Mouse (Mus musculus) liver, embryonic 13.5 days (tissue): ENCODE measurements around the gene Kif23. TPM values are rescaled to one million over a fixed set of nuclear protein-coding genes. Genes with fewer than 3 reads are reported as not detected.

Experiments
- ATAC-seq: fragments of 200-750 bp; cut with Nextera tagmentation; 2 replicates; pipeline ENCODE4 v1.8.0; 2017; ENCODE audit warnings: low read depth, mild to moderate bottlenecking, moderate number of reproducible peaks, moderate library complexity
- DNase-seq: peaks from one replicate; pipeline ENCODE4 v3.0.0; 2022
- H3K27ac ChIP-seq: fragments of 300-500 bp; sonication (generic); 2 replicates; pipeline ENCODE4 v1.5.1; 2015; ENCODE audit warnings: moderate library complexity, mild to moderate bottlenecking, inconsistent platforms
- H3K27me3 ChIP-seq: fragments of 300-500 bp; sonication (generic); 2 replicates; pipeline ENCODE4 v1.6.1; 2015; ENCODE audit warnings: mild to moderate bottlenecking, inconsistent platforms
- H3K36me3 ChIP-seq: fragments of 300-500 bp; sonication (generic); 2 replicates; pipeline ENCODE4 v1.6.1; 2015; ENCODE audit warnings: mild to moderate bottlenecking, inconsistent platforms
- H3K4me1 ChIP-seq: fragments of 300-500 bp; sonication (generic); replicated peaks from 2 replicates; pipeline ENCODE4 v1.6.1; 2015; ENCODE audit warnings: inconsistent platforms
- H3K4me2 ChIP-seq: fragments of 300-500 bp; sonication (generic); 2 replicates; pipeline ENCODE4 v1.6.1; 2015; ENCODE audit warnings: inconsistent platforms, mild to moderate bottlenecking, moderate library complexity
- H3K4me3 ChIP-seq: fragments of 300-500 bp; sonication (generic); replicated peaks from 2 replicates; pipeline ENCODE4 v1.5.1; 2015; ENCODE audit warnings: mild to moderate bottlenecking, inconsistent platforms
- H3K9ac ChIP-seq: fragments of 300-500 bp; sonication (generic); 2 replicates; pipeline ENCODE4 v1.6.1; 2015; ENCODE audit warnings: mild to moderate bottlenecking, inconsistent platforms
- H3K9me3 ChIP-seq: fragments of 300-500 bp; sonication (generic); replicated peaks from 2 replicates; pipeline ENCODE4 v1.6.1; 2016; ENCODE audit warnings: inconsistent platforms
- WGBS: fragments of 180-500 bp; shearing (Covaris S2); methylation state at CpG from one replicate; pipeline ENCODE4 v1.1.7; 2015; ENCODE audit not compliant: insufficient replicate concordance; 5-methylcytosine and 5-hydroxymethylcytosine counted together
- polyA plus RNA-seq: library from polyadenylated mRNA; unstranded; fragments of >200 nt; fragmentation: Nextera tagmentation; extraction: Ambion mirVana; gene quantifications from 2 replicates; pipeline ENCODE4 v1.2.1, GENCODE M21; 2015

The Kif23 gene
- polyA plus RNA-seq, 1 experiment from 2014 or later = 69.3 TPM

DNA sequence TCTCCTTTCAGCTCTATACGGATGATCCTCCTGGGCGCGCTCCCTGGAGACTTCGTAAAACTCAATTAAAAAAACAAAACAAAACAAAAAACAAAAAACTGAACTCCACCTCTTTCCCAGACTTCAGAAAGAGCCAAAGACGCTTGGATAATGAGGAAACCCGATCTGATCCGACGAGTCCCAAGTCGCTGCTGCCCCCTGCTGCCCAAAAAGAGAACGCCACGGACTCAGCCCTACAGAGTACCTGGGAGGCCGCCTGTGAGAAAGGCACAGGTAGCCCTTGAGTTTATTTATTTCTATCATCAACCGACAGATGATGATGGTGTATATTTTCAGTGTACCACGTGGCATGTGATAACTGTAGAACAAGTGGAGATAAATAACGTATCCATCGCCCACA lies 46.8 kb downstream of the Kif23 start:
- H3K4me3 ChIP-seq = no peak overlapping the region
- 8% methylated on average over 16 of the region's 16 CpGs for WGBS
- ATAC-seq = no peak
- no peaks in the 10 kb centered on the region for H3K36me3 ChIP-seq
- H3K9me3 ChIP-seq = no peaks in the 10 kb centered on the region
- no peak overlapping the region for H3K9ac ChIP-seq
- H3K27me3 ChIP-seq = peaks cover 41% of the 10 kb centered on the region
- peak; percentile 36 for DNase-seq
- no peaks in the 10 kb centered on the region for H3K4me1 ChIP-seq
- H3K4me2 ChIP-seq = no peak overlapping the region
- H3K27ac ChIP-seq = no peak overlapping the region

DNA sequence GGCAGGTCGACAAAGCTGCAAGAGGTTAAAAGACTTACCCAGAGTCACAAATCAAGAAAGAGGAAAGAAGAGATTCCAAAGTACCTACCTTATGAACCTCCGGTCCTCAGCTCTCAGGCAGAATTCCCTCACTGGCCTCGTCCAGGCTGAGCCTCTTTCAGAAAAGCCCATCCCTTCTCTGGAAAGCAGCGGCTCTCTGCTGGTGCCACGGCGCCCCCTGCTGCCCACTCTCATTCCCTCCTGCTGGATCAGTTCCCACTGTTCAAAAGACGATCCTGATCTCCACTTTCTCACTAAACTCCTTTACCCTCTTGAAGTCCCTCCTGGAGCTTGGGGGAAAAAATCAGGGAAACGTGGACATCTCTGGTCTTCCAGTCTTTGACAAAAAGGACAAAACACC lies 48.2 kb downstream of the Kif23 start:
- Histone ChIP-seq H3K4me3 (no peak overlapping the region), H3K9ac (no peak overlapping the region), H3K27me3 (peaks cover 41% of the 10 kb centered on the region), H3K27ac (no peak overlapping the region), H3K4me1 (no peaks in the 10 kb centered on the region), H3K36me3 (no peaks in the 10 kb centered on the region), H3K9me3 (no peaks in the 10 kb centered on the region), H3K4me2 (no peak overlapping the region)
- DNase-seq (peak; percentile 48), ATAC-seq (no peak)
- WGBS = 0% methylated on average over 7 of the region's 8 CpGs

DNA sequence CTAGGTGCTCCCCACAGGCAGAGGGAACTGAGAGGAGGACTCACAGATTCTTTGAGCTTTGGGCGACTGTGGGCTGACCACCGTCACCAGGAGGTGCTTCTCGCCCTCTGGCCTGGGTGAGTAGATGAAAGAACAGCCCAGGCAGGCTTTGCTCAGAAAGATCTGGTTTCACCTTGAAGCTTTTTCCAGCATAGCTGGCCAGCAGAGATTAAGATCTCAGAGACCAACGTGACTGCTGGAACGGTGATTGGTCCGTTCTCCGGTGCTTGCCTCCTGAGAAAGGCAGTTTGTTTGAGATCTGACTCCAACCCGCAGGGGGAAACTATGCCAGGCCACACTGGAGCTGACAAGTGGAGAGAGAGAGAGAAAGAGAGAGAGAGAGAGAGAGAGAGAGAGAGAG lies 51.6 kb downstream of the Kif23 start:
- Histone ChIP-seq H3K4me1 (no peaks in the 10 kb centered on the region), H3K4me2 (no peak overlapping the region), H3K36me3 (no peaks in the 10 kb centered on the region), H3K4me3 (no peak overlapping the region), H3K9me3 (no peaks in the 10 kb centered on the region), H3K27ac (no peak overlapping the region), H3K27me3 (peaks cover 16% of the 10 kb centered on the region), H3K9ac (no peak overlapping the region)
- ATAC-seq = no peak
- no peak for DNase-seq
- WGBS = 54% methylated on average over 8 of the region's 8 CpGs

DNA sequence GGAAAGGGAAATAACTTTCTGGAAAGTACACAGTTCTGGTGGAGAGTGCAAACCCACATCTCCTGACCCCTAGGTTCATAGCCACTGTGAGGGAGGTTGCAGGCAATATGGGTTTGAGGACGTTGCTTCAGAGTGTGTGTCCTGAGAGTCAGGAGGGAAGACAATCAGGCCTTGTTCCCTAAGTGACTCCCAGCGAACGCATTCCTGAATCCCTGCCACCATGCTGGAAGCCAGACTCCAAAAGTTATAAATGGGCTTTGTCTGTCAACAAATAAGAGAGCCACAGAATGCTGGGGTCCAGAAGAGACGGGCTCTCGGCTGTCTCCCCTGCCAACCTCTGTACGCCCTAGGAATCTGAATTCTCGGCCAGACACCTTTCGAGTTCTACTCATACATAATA lies 56.7 kb downstream of the Kif23 start:
- H3K4me1 ChIP-seq = no peaks in the 10 kb centered on the region
- 55% methylated on average over 8 of the region's 8 CpGs for WGBS
- no peaks in the 10 kb centered on the region for H3K36me3 ChIP-seq
- ATAC-seq = no peak
- H3K9ac ChIP-seq = no peak overlapping the region
- H3K9me3 ChIP-seq = no peaks in the 10 kb centered on the region
- H3K4me3 ChIP-seq = no peak overlapping the region
- DNase-seq = no peak
- H3K4me2 ChIP-seq = no peak overlapping the region
- H3K27me3 ChIP-seq = 0 out of 2 replicates have a peak, but pooled peaks cover under 1% of the 10 kb centered on the region
- no peak overlapping the region for H3K27ac ChIP-seq

DNA sequence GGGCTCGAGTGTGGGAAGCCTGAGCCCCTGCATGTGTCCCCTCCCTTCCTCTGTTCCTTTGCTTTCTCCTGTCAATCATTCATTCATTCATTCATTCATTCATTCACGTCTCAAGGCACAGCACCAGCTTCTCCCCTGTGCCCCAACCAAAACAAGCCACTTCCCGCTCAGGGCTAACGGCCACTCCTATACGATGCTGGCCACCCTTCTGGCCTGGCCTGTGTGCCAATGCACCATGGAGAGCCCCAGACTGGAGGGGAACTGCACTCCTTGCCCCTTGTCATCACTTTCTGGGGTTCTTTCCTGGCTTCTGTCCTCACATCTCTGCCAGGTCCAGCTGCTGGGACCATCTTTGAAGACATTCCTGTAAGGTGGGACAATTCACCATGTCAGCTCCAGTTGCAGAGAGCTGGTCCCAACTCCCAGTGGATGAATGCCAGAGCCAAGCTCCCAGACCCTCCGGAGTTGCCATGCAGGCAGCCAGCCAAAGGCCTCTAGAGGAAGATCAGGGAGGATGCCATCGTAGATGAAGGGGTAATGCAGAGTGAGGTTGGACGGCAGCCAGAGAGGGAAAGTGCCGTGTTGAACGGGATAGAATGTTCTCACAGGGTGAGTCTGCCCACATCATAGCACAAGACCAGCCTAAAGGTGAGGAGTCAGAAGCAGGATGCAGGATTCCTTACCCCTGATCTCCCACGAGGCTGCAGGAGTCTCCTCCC lies 58.8 kb downstream of the Kif23 start:
- Histone ChIP-seq H3K4me2 (no peak overlapping the region), H3K27ac (no peak overlapping the region), H3K4me1 (no peaks in the 10 kb centered on the region), H3K4me3 (no peak overlapping the region), H3K36me3 (no peaks in the 10 kb centered on the region), H3K9ac (no peak overlapping the region), H3K9me3 (no peaks in the 10 kb centered on the region), H3K27me3 (no peaks in the 10 kb centered on the region)
- ATAC-seq (no peak), DNase-seq (no peak)
- WGBS = 61% methylated on average over 11 of the region's 11 CpGs

DNA sequence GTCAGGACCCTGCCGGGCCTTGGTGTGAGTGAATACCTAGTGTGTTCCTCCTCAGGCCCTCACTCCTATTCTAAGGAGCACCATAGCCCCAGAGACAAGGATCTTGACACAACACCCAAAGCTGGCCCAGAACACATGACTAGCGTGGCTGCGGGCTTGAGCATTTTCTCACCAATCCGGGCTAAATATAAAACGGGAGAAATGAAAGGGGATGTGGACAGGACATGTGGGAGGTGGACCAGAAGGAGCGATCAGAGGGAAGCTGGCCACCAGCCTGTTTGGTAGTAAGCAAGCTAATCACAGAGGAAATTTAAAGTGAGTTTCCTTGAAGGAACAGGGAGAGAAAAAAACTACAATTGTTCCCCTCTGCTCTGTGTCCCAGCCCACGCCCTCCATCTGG lies 60.6 kb downstream of the Kif23 start:
- ATAC-seq (no peak), DNase-seq (no peak)
- no peaks in the 10 kb centered on the region for H3K36me3 ChIP-seq
- no peaks in the 10 kb centered on the region for H3K27me3 ChIP-seq
- H3K4me3 ChIP-seq = no peak overlapping the region
- no peaks in the 10 kb centered on the region for H3K4me1 ChIP-seq
- no peak overlapping the region for H3K9ac ChIP-seq
- WGBS = 70% methylated on average over 7 of the region's 7 CpGs
- H3K27ac ChIP-seq = no peak overlapping the region
- H3K4me2 ChIP-seq = no peak overlapping the region
- H3K9me3 ChIP-seq = no peaks in the 10 kb centered on the region

DNA sequence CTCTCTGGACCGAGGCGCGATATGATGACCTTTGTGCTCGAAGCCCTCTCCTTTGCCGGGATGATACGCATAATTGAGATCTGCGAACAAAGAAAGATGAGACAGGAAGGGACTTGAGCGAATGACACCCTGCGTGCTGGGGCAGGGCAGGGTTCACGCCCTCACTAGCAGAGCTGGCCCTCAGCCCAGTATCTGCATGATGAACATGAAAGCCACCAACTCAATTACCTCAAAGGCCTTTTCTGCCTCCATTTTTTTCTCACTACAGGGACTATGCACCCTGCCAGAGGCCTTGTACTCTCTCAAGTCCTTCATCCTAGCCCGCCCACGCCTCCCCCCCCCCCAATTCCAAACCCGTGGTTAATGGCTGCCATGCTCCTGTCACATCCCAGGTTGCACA lies 61.6 kb downstream of the Kif23 start:
- DNase-seq (no peak), ATAC-seq (no peak)
- Histone ChIP-seq H3K4me3 (no peak overlapping the region), H3K9ac (no peak overlapping the region), H3K4me2 (no peak overlapping the region), H3K27me3 (no peaks in the 10 kb centered on the region), H3K9me3 (no peaks in the 10 kb centered on the region), H3K4me1 (no peaks in the 10 kb centered on the region), H3K27ac (no peak overlapping the region), H3K36me3 (no peaks in the 10 kb centered on the region)
- 63% methylated on average over 13 of the region's 13 CpGs for WGBS

DNA sequence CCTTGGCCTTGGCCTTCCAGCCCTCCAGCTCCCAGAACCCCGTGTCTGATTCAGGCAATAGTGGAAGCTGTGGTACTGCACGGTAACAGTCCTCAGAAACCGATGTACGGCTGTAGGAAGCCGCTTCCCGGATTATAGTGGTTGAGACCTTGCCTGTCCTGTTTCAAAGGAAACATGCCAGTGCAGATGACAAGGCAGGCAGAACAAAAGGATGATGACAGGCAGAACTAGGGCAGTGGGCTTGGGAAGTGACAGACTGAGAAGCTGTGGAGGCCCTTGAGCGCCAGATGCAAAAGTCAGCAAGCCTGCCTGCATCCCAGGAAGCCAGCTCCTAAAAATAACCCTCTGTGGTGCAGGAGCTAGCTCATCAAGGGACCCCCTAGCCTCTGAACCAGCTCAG lies 62.2 kb downstream of the Kif23 start:
- 67% methylated on average over 7 of the region's 7 CpGs for WGBS
- Histone ChIP-seq H3K9me3 (no peaks in the 10 kb centered on the region), H3K4me1 (no peaks in the 10 kb centered on the region), H3K27me3 (no peaks in the 10 kb centered on the region), H3K9ac (no peak overlapping the region), H3K27ac (no peak overlapping the region), H3K4me3 (no peak overlapping the region), H3K36me3 (no peaks in the 10 kb centered on the region), H3K4me2 (no peak overlapping the region)
- no peak for ATAC-seq
- DNase-seq = no peak

DNA sequence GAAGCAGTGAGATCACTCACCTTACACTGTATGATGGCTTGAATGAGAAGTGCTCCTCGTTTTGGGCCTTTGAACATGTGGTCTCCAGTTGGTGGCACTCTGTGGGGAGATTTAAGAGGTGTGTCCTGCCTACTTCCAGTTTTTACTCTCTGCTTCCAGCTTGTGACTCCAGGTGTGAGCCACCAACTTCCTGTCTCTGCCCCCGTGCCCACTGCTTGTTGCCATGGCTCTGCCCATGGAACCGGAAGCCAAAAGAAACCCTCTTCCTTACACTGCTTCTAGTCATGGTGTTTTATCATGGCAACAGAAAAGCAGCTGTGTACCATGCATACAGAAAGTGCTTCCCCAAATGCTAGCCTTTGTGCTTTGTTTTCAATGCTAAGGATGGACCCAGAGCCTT lies 64.4 kb downstream of the Kif23 start:
- H3K36me3 ChIP-seq = no peaks in the 10 kb centered on the region
- no peak overlapping the region for H3K4me3 ChIP-seq
- no peak for DNase-seq
- 33% methylated on average over 3 of the region's 3 CpGs for WGBS
- H3K9ac ChIP-seq = no peak overlapping the region
- no peaks in the 10 kb centered on the region for H3K4me1 ChIP-seq
- no peaks in the 10 kb centered on the region for H3K9me3 ChIP-seq
- ATAC-seq = no peak
- no peak overlapping the region for H3K4me2 ChIP-seq
- H3K27me3 ChIP-seq = peaks cover 16% of the 10 kb centered on the region
- H3K27ac ChIP-seq = no peak overlapping the region

DNA sequence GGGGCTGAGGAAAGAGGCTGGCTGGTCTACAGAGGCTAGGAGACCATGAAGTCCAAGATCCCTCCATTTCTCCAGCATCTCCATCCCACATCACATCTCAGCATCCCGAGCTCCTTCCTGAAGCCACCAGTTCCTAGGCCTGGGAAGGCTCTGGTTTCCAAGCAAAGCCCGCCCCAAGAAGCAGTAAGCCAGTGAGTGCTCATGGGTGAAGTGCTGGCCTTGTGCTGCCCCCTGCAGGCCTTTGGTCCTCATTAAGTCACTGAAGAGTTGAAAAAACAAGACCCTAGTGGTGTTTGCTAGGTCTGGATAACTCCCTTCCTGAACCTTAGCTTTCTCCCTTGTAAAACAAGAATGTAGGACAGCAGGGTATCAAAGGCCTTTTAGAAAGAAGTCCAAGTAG lies 67.7 kb downstream of the Kif23 start:
- Histone ChIP-seq H3K36me3 (no peaks in the 10 kb centered on the region), H3K9ac (no peak overlapping the region), H3K27me3 (peaks cover 23% of the 10 kb centered on the region), H3K4me3 (no peak overlapping the region), H3K4me1 (no peaks in the 10 kb centered on the region), H3K4me2 (no peak overlapping the region), H3K27ac (no peak overlapping the region), H3K9me3 (no peaks in the 10 kb centered on the region)
- 15% methylated on average over 2 of the region's 2 CpGs for WGBS
- ATAC-seq (no peak), DNase-seq (peak; percentile 11)

DNA sequence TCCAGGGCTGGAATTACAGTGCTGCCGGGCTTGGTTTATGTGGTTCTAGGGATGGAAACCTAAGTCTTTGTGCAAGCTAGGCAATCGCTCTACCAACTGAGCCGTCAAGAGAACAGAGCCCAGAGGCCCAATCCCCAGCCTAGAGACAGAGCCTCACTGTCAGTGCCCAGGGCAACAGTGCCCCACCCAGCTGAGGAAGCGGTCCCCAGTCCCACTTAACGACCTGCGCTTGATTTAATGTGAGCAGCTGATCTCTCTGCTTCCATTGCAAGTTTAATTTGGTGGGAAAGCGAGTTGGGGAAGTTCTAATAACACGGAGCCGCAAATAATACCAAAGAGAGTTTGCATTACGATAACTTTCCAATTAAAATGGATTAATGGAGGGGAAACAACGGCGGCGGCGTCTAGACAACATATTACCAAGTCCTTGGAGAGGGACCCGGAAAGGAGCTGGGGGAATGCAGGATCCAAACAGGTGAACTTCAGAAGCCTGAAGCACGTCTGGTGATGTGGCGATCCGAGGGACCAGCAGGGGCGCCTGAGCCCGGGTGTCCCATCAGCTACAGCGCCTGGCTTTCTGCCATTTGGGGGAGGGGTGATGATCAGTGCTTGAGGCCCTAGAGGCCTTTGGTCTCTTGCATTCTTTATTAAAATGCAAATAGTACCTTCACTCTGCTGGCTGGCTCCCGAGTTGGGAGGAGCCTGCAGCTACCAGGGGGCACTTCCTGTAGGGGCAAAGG lies 69.0 kb downstream of the Kif23 start:
- Histone ChIP-seq H3K27me3 (peaks cover 23% of the 10 kb centered on the region), H3K4me3 (no peak overlapping the region), H3K36me3 (no peaks in the 10 kb centered on the region), H3K27ac (no peak overlapping the region), H3K4me2 (no peak overlapping the region), H3K9ac (no peak overlapping the region), H3K9me3 (no peaks in the 10 kb centered on the region), H3K4me1 (peaks cover 10% of the 10 kb centered on the region)
- WGBS = 21% methylated on average over 22 of the region's 22 CpGs
- ATAC-seq (no peak), DNase-seq (no peak)

DNA sequence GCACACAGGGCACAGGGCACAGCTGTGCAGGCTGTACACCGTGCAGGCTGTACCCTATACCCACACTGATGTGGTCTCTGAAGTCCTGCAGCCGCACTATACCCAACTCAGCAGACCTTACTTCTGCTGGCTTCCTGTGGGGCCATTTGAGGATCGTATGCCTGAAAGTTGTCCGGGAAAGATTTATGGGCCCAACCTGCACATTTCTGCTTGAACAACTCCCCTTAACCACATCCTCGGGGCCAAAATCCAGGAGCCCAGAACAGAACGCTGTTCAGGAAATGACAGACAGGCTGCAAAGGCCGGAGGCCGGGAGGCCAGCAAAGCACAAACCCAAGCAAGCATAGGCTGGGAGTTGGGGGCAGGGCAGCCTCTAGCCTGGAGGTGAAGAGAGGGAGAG lies 73.2 kb downstream of the Kif23 start:
- Histone ChIP-seq H3K9me3 (no peaks in the 10 kb centered on the region), H3K4me1 (peaks cover 11% of the 10 kb centered on the region), H3K4me2 (no peak overlapping the region), H3K36me3 (no peaks in the 10 kb centered on the region), H3K9ac (no peak overlapping the region), H3K27me3 (peaks cover 18% of the 10 kb centered on the region), H3K27ac (no peak overlapping the region), H3K4me3 (no peak overlapping the region)
- ATAC-seq (no peak), DNase-seq (no peak)
- 18% methylated on average over 8 of the region's 8 CpGs for WGBS
